Mouse (Mus musculus): ENCODE results near the gene Bst2.

The Bst2 gene

DNA sequence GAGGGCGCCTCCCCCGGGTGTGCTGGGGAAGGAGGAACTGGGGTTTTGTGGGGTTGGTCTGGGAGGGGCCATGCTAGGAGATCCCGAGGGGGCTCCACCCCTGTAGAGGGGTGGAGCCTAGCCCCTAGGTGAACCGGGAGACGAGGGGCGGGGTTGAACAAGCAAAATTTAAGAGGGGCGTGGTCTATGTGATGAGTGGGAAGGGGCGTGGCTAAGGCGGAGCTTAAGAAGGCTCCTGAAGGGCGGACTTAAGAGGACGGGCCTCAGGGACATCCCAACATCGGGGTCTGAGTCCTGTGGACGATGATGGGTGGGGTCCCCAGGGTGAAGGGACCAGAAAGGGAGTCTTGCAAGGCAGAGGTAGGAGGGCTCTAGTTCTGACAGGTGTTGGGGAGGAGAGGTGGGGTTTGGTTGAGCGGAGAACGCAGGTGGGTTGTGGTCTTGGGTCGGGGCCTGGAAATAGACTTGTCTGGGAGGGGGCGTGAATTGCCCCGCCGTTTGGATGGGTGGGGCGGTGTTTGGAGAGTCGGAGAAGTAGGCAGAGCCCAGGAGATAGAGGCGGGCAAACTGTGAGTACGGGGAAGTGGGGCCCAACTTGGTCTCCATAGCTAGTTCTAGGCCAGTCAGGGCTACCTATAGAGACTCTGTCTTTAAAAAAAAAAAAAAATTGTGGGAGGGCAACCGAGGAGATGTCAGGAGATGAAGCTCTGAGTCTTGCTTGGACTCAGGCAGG lies 21.9 kb upstream of the Bst2 start:
- peak; percentile 89 for DNase-seq (ENCODE audit: low read depth)

DNA sequence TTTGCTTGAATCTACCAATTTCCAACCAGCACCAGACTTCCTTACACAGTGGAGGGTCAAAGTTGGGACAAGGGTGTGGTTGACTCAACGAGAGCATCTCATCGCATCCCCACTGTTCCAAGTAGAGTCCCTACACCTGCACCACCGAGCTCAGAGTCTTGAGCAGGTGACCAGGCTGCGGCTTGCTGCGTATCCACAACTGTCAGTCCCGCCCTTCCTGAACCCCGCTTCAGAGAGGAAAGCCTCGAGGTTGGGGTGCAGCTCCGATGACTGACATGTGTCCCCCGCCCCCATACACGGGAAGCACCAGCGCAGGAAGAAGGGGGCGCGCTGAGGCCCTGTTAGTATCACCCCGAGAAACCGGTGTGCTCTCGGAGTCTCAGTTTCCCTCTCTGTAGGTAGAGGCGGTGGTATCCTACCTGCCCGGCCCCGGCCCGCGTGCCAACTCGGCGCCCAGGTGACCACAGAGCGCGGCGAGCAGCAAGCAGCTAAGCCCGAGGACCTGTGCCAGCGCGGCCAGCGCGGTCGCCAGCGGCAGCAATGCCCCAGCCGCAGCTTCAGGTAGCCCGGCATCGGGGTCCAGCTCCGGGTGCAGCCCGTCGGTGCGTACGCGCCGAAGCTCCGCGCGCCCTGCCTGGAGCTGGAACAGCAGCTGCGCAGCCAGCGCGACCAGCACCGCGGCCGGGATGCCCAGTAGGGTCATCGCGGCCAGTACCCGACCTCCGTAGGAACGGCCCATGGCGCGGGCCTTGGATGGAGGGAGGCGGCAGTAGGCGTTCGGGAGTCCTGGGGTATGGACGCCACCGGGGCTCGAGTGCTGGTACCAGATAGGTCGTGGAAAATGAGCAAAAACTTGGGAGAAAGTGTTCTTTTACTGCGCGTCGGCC lies 21.1 kb upstream of the Bst2 start, which contains the start of gene Tmem221:
Gene Tmem221, minus strand, starts transcription at position 801 of the 887 bp plus-strand sequence.
- peak; percentile 64 for DNase-seq (ENCODE audit: low read depth)

DNA sequence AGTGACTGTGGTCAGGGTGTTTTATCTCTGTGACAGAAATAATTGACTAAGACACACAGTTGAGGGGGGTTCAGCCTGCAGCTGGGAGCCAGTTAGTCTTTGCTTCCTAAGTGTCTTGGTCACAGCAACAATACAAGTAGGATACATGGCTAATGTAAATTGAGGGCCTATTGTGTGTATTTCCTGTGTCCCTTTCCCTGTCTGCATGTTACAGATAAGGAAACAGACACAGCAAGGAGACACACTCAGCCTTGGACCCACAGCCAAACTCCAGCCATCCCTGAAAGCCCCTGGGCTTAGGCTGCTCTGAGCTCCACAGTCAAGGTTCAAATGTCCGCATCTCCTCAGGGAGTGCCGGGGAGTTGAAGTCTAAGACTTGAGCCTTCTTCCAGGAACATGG lies 17.4 kb upstream of the Bst2 start:
- DNase-seq (ENCODE audit: low read depth): no peak

DNA sequence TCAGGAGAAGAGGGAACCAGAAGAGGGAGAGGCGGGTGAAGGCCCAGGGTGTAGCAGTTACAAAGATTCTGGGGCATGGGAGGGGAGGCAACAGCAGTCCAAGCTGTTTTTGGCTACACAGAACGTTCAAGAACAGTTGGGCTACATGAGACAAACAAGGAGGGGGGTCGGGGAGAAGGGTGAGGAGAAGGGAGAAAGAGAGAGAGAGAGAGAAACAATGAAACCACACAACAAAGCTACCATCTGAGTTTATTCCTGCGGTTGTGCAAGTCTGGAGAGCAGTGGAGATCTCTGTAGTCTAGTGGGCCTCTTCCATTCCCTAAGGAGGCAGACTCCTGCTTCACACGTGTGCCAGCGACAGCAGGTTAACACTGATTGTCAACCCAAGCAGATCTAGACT lies 16.7 kb upstream of the Bst2 start:
- no peak for DNase-seq (ENCODE audit: low read depth)

DNA sequence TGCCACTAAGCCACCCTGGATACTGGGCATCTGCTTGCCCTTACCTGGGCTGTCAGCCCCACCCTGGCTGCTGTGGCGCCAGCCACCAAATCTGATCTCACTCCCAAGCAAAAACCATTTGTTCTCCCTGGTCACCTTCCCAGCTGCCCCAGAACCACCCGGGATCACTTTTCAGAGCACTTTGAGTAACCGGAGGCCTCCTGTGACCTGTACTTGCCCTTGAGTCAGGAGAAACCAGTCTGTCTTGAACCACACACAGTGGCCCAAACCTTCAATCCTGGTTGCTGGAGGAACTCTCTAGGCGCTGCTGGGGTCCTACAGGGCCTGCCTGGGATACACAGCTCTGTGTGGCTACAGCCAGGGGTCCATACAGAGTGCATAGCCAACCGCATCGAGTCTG lies 15.5 kb upstream of the Bst2 start:
- DNase-seq (ENCODE audit: low read depth): no peak

DNA sequence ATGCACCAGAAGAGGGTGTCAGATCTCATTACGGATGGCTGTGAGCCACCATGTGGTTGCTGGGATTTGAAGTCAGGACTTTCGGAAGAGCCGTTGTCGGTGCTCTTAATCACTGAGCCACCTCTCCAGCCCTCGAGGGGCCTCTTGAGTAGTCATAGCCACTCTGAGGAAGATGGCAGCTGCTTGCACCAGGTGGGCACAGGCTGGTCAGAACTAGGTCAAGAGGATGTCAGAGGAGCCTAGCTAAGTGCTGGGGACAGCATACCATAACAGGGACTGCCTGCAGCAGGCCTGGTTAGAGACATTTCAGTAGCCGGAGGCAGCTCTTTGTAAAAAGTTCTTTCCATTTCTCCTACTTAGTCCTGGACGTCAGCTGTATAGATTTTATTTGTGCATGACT lies 13.5 kb upstream of the Bst2 start:
- DNase-seq (ENCODE audit: low read depth): no peak

DNA sequence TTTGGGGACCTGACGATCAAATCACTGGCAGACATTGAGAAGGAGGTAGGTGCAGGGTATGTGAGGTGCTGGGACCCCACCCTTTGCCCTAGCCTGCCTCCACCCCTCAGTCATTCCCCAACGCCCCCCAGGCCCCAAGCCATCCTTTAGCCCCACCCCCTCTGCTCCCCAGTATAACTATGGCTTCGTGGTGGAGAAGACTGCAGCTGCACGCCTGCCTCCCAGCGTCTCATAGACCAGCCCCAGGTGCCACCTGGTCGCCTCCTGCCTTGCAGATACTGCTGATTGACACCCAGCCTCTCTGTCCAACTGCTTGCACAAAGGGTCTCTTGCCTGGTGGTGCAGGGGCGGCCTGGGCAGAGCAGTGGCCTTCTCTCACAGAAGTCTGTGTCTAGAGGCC lies 10.3 kb upstream of the Bst2 start:
- no peak for DNase-seq (ENCODE audit: low read depth)

DNA sequence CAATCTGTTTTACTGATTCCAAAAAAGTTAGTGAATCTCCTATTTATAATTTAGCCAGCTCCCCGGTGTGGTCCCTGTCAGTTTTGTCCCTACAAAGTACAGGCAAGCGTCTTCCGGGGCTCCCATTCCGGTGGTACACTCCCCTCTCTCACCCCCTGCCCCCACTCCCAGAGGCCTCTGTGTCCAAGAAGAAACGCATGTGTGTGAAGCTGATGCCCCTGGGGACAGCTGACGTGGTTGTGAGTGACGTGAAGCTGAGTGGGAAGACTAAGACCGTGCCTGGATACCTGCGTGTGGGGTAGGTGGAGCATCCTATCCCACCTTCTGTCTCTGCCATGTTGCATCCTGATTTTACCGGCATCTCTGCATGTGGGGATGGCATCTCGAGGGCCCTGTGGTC lies 7.8 kb upstream of the Bst2 start:
- no peak for DNase-seq (ENCODE audit: low read depth)

DNA sequence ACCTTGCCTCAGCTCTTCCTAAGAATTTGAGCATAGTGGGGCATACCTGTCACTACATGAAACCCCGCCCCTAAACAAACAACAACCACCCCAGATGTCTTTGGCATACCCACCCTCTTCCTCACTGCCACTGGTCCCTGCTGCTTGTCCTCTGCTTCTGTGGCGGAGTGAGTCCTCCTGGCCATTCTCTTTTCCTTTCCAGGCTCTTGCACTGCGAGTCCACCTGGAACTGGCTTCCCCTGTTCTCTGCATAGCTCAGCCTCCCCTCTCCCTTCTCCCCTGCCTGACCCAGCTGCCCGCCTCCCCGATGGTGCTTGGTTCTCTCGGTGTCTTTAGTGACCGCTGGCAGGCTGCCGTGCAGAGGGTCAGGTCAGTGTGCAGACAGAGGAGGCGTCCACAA lies 6.5 kb upstream of the Bst2 start:
- DNase-seq (ENCODE audit: low read depth): no peak

DNA sequence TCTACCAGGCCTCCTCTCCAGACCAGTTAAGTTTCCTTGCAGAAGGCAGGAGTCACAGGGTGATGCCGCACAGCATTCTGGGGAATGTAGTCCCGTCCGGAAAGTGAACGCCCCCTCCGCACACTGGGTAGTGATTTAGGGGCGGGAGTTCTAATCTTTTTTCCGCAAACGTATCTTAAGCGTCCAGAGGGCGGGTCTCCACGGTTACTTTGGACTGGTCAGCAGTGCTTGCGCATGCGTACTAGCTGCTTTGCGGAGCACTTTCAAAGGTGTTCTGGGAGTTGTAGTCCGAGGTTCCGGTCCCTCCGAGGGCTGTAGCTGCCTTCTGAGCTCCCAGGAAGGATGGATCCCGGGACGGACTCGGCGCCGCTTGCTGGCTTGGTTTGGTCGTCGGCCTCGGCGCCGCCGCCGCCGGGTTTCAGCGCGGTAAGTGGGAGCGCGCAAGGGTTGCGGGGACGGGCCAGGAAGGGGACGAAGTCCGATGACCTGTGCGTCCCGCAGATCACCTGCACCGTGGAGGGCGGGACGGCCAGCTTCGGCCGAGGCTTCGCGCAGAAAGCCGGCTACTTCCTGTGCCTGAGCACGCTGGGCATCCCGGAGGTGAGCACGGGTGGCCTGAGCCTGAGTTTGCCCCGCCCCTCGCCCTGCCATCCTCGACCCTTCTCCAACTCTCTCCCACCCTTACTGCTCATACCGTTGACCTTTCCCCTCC lies 5.5 kb upstream of the Bst2 start, which contains the start of gene Mvb12a:
Gene Mvb12a, plus strand, starts transcription at position 291 of the 712 bp plus-strand sequence.
- DNase-seq (ENCODE audit: low read depth): peak; percentile 96

DNA sequence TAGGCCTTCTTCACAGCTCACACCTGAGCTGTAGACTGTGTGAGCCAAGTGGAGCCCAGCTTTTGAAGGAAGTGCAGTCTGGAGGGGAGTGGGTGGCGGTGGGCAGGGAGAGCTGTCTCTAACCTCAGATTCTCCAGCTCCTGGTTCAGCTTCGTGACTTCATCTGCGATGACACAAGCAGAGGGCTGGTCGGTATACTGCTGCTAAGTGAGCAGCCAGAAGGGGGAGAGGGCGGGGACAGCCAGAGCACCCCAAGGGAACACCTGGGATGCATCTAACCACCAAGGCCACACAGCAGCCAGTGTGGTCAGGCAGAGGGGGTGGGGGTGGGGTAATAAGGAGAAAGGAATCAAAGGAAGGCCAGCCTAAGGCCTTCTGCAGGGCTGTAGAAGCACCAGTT lies 1.6 kb downstream of the Bst2 start:
- DNase-seq (ENCODE audit: low read depth): no peak

DNA sequence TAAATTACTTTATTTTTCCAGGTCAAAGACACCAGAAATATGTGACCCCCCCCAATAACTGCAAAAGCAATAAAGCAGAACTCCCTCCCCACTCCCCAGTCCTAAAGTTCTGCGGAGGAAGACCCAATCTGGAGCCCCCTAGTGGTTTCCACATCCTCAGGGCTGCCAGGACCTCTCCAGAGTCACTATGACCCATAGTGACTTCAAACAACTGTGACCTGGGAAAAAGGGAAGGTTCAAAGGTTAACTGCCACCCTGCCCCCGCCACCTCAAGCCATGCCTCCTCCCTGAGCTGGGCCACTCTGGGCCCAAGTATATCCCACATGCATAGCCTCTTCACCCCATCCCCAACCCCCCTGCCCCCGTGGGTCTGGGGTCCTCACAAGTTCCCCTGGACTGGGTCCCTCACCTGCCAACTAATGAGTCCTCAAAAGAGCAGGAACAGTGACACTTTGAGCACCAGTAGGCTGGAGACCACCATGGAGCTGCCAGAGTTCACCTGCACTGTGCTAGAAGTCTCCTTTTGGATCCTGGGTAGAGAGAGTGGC lies 2.9 kb downstream of the Bst2 start:
- no peak for DNase-seq (ENCODE audit: low read depth)

DNA sequence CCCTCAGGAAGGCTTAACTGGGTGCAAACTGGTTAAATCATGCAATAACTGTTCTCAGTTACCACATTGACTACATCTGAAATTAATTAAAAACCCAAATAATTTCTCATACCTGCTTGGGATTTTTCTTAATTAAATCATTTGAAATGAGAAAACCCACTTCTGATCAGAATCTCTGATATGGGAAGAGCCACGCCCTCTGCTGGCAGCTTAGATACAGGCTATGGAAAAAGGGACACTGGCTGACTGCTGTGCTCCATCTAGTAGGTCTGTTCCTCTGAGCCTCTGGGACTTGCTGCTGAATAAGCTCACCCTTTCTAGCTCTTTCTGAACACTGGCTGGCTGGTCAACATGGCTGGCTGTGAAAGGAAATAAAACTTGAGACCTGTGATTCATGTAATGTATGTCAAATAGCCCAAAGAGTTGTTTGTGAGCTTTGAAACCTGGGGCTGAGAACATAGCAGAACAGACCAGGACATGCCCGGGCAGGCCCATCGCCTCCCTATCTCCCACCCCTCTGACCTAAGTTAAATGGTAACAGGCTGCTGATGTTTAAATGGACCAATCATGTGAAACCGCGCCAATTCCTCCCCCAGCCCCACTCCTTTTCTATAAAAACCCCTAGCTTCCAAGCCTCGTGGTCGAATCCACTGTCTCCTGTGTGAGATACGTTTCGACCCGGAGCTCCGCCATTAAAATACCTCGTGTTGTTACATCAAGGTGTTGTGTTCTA lies 6.4 kb downstream of the Bst2 start:
- DNase-seq (ENCODE audit: low read depth): peak; percentile 50

DNA sequence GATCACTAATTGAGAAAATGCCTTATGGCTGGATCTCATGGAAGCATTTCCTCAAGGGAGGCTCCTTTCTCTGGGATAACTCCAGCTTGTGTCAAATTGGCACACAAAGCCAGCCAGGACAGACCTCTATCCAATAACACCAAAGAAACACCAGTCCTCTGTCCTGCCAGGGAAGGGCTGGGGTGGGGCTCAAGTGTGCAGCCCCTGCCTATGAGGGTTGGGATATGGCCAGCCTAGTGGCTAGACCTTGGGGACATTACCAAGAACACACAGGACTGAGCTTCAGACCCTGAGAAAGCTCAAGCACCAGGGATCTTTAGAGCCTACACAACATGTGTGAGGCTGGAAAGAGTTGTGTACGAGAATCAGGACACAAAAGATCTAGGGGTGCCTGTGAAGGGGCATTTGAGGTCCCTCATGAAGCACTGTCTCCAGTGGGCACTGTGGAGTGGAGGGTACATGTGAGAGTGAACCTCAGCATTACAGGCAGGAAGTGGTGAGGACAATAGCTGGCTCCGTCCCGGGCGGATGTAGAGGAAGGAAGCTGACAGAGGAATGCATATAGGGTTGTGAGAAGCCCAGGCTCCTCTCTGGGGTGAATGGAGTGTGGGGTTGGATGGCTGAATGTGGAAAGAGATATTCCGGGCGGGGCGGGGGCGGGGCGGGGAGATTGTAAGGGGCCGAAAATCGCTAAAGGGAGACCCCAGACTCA lies 8.7 kb downstream of the Bst2 start:
- DNase-seq (ENCODE audit: low read depth): peak; percentile 71

DNA sequence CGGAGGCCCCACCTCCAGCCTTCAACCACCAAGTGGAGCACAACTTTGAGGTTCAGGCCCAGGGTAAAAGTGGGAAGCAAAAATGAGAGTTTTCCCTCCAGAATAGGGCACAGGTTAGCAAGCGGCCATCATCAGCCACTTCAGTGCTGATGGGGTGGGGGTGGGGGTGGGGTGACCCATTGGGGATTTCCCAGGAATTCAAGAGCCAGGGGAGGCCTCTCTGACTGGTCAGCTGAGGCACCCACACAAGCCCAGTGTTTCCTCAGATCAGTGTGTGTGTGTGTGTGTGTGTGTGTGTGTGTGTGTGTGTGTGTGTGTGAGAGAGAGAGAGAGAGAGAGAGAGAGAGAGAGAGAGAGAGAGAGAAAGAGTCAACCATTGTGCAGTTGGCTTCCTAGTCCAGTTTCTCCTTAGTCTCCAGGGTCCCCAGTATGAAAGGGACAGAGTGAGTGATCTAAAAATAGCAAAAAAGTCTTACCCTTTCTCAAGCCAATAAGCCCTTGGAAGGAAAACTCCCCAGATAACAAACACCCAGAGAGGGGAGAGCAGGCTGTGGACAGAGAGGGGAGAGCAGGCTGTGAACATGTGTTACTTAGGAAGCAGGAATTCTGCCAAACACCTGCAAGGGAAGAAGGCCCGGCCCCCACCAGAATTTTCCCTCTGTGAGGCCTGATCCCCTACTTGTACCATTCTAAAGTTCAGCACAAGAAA lies 9.9 kb downstream of the Bst2 start:
- no peak for DNase-seq (ENCODE audit: low read depth)

DNA sequence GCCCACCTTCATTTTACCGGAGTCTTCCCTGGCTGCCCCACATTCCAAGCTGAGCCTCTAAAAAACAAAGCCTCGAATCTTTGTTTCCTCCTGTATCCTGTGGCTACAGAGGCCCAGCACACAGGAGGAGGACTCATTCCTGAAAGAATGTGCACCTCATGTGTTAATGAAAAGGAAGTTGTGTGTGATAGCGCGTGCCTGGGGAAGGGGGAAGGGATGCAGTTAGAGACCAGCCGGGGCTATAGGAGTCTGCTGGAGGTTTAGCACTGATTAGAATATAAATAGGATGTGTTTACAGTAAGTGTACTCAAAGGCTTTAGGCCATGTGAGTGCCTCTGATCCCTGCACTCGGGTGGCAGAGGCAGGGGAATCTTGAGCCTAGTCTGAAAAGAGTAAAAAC lies 11.0 kb downstream of the Bst2 start:
- DNase-seq (ENCODE audit: low read depth): no peak

DNA sequence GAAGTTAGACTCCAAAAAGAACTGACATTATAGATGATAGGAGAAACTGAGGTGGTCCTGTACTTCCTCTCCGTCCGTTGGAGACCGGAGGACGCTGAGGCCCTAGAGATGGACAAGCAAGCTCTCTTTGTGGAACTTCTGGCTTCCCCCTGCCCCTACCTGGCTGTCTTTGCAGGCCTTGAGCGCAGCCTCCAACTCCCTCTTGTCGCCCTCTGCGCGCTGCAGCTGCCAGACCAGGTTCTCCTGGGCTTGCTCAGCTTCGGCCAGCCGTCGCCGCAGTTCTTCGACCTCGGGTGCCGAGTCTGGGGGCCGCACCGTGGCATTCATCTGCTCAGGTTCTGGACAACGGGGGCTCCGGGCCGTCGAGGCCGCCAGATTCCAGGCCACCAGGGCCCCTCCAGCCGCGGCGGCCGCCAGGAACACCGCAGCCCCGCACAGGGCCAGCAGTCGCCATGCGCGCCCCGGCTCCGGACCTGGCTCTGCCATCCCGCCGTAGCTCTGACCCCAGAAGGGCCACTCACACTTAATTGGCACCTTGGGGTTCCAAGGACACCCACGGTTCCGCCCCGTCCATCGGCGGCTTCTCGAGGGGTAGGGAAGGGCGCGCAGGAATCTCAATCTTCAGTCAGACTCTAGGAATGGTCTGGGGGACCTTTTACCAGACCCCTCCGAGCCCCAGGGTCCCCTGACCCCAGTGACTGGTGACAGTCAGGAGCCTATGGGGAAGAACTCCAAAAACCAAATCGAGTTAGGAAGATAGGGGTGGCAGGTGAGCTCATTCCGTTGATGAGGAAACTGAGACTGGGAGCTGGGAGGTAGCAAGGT lies 11.8 kb downstream of the Bst2 start, which contains the start of gene Ccdc194:
Gene Ccdc194, minus strand, starts transcription at position 486 of the 825 bp plus-strand sequence.
- no peak for DNase-seq (ENCODE audit: low read depth)

DNA sequence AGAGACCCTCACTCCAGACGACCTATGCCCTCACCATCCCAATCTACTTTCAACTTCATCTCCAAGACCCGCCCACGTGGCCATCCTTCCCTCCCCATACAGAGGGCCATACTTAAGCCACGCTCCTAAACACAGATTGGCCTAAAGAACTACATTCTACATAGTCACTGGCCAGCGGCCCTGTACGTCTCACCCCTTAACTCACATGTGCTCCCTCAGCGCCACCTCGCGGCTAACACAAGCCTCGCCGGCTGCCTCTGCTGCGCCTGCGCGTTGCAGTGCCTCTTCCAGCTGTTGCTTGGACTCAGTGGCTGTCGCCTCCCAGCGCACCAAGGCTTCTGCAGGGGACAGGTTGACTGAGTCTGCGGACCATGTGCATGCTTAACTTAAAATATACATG lies 15.6 kb downstream of the Bst2 start:
- DNase-seq (ENCODE audit: low read depth): peak; percentile 96
